10 mouse cellular contexts compared by ENCODE assay signal in the genomic region with DNA sequence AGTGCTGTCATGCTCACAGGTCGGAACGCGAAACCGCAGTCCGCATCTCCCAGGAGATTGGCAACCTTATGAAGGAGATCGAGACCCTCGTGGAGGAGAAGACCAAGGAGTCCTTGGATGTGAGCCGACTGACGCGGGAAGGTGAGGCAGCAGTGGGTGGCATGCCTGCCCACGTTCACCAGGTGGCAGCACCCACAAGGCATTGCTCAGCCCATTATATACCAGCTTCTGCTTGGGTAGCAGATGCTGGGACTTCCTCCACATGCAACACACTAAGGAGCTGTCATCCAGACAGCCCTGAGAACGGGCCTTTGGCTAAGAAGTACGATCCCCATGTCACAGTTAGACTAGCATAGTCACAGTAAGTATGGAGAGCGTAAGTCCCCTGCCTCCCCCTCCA. TPM values are rescaled to one million over a fixed set of nuclear protein-coding genes. Genes with fewer than 3 reads are reported as not detected.
A peak's percentile ranks its signal among the peaks of the same experiment; 100 is the strongest.
DNase-seq lines count a peak whose midpoint lies in the region; ATAC-seq lines count a peak whose summit lies in the region.
"Had no signal": no experiment of that assay in that cellular context is flagged by ENCODE, and none has a peak within 500 bp of the region (broad histone marks: within the 10 kb centered on the region; RNA-seq: fewer than 3 reads in every experiment).

No protein-coding gene starts in this region.

- no peaks in the 10 kb centered on the region for H3K27me3 ChIP-seq in midbrain, embryonic 14.5 days (ENCODE audit: control insufficient read depth, insufficient read depth, low read length)
- H3K27me3 ChIP-seq in midbrain, embryonic 16.5 days (ENCODE audit: control insufficient read depth, insufficient read depth, low read depth, low read length) = no peaks in the 10 kb centered on the region
- no peaks in the 10 kb centered on the region for H3K27me3 ChIP-seq in splenic B cell, adult 2 months (ENCODE audit: control insufficient read depth, insufficient read depth, low read length, poor library complexity, severe bottlenecking)
- H3K27me3 ChIP-seq: embryonic facial prominence, embryonic 12.5 days had no signal

- H3K4me2 ChIP-seq in midbrain, embryonic 14.5 days (ENCODE audit: low read length) = no peak overlapping the region
- no peak overlapping the region for H3K4me2 ChIP-seq in midbrain, embryonic 16.5 days (ENCODE audit: low read length)
- H3K4me2 ChIP-seq: embryonic facial prominence, embryonic 12.5 days had no signal

- H3K27ac ChIP-seq in midbrain, embryonic 14.5 days (replicated peaks; ENCODE audit: low read depth, low read length) = no peak overlapping the region
- no peak overlapping the region for H3K27ac ChIP-seq in midbrain, embryonic 16.5 days (ENCODE audit: low read length)
- H3K27ac ChIP-seq: embryonic facial prominence, embryonic 12.5 days had no signal

- H3K4me1 ChIP-seq in midbrain, embryonic 14.5 days (ENCODE audit: control insufficient read depth, insufficient read depth, low read length) = 0 out of 2 replicates have a peak, but pooled peaks cover 4% of the 10 kb centered on the region
- 0 out of 2 replicates have a peak, but pooled peaks cover 4% of the 10 kb centered on the region for H3K4me1 ChIP-seq in midbrain, embryonic 16.5 days (ENCODE audit: control insufficient read depth, insufficient read depth, low read length)
- H3K4me1 ChIP-seq: embryonic facial prominence, embryonic 12.5 days had no signal

- 92% methylated on average over 14 of the region's 14 CpGs for WGBS in midbrain, embryonic 14.5 days
- WGBS in midbrain, embryonic 16.5 days = 89% methylated on average over 14 of the region's 14 CpGs

- H3K4me3 ChIP-seq in midbrain, embryonic 14.5 days (replicated peaks; ENCODE audit: low read depth, low read length) = no peak overlapping the region
- H3K4me3 ChIP-seq in midbrain, embryonic 16.5 days (ENCODE audit: low read depth, low read length) = no peak overlapping the region
- H3K4me3 ChIP-seq: embryonic facial prominence, embryonic 12.5 days had no signal

- no peak overlapping the region for H3K9ac ChIP-seq in midbrain, embryonic 14.5 days (replicated peaks; ENCODE audit: low read length)
- H3K9ac ChIP-seq in midbrain, embryonic 16.5 days (ENCODE audit: low read depth, low read length) = no peak overlapping the region
- H3K9ac ChIP-seq: embryonic facial prominence, embryonic 12.5 days had no signal

- peak; percentile 68 to 71 for DNase-seq in cerebellum, postnatal 10 days
- no peak for DNase-seq in cerebellum, adult 9-11 months
- peak; percentile 48 for DNase-seq in midbrain, embryonic 14.5 days
- DNase-seq in layer of hippocampus, postnatal 36 days = peak; percentile 37 to 39
- DNase-seq in splenic B cell, adult 2 months (ENCODE audit: low read depth, low spot score) = peak; percentile 18
- no peak for DNase-seq in embryo, embryonic 10.5 days (ENCODE audit: low spot score)
- no peak for DNase-seq in cerebellum, adult 18-20 months

- H3K9me3 ChIP-seq in midbrain, embryonic 14.5 days (ENCODE audit: control insufficient read depth, low read length) = no peaks in the 10 kb centered on the region
- H3K9me3 ChIP-seq in midbrain, embryonic 16.5 days (replicated peaks; ENCODE audit: control insufficient read depth, low read length, poor library complexity, severe bottlenecking) = no peaks in the 10 kb centered on the region
- H3K9me3 ChIP-seq: embryonic facial prominence, embryonic 12.5 days had no signal

- peaks cover 47% of the 10 kb centered on the region for H3K36me3 ChIP-seq in midbrain, embryonic 14.5 days (ENCODE audit: control insufficient read depth, insufficient read depth, low read length)
- H3K36me3 ChIP-seq in midbrain, embryonic 16.5 days (ENCODE audit: control insufficient read depth, insufficient read depth, low read length) = peaks cover 16% of the 10 kb centered on the region
- H3K36me3 ChIP-seq in splenic B cell, adult 2 months (ENCODE audit: control insufficient read depth, insufficient read depth, low read length, poor library complexity, severe bottlenecking) = no peaks in the 10 kb centered on the region

- ATAC-seq in midbrain, embryonic 14.5 days (ENCODE audit: low FRiP score, low TSS enrichment) = no peak
- no peak for ATAC-seq in midbrain, embryonic 16.5 days

RNA-seq across cellular contexts. Expression of a gene that starts 8.9 kb away (rescaled TPM):
- 10.1 TPM in 2 replicates for polyA plus RNA-seq in midbrain, embryonic 14.5 days (2014; fragmentation: Nextera tagmentation; extraction: Ambion mirVana)
- 9.2 and 9.9 TPM in 2 replicates for polyA plus RNA-seq in midbrain, embryonic 16.5 days (2015; fragmentation: Nextera tagmentation; extraction: Ambion mirVana)
- total RNA-seq in layer of hippocampus, postnatal 36 days (2021) = 10 to 100 TPM in 1 of 2 experiments, 1 to 10 TPM in 1; 9.2 to 11.9 TPM

RNA-seq across cellular contexts. Expression of a gene that starts 9.2 kb away (rescaled TPM):
- polyA plus RNA-seq in midbrain, embryonic 14.5 days (2014; fragmentation: Nextera tagmentation; extraction: Ambion mirVana) = 21.1 and 26.0 TPM in 2 replicates
- 22.6 and 26.0 TPM in 2 replicates for polyA plus RNA-seq in midbrain, embryonic 16.5 days (2015; fragmentation: Nextera tagmentation; extraction: Ambion mirVana)
- 10 to 100 TPM; 35.0 TPM for total RNA-seq in layer of hippocampus, postnatal 36 days (2021)

RNA-seq across cellular contexts. Expression of a gene that starts 13.6 kb away (rescaled TPM):
- polyA plus RNA-seq in midbrain, embryonic 14.5 days (2014; fragmentation: Nextera tagmentation; extraction: Ambion mirVana) = 1.4 and 1.8 TPM in 2 replicates
- polyA plus RNA-seq in midbrain, embryonic 16.5 days (2015; fragmentation: Nextera tagmentation; extraction: Ambion mirVana) = 0.63 and 1.6 TPM in 2 replicates
- total RNA-seq in layer of hippocampus, postnatal 36 days (2021) = under 1 TPM; 0.20 to 0.42 TPM
- polyA plus RNA-seq: large intestine, adult 2 months had no signal

RNA-seq across cellular contexts. Expression of a gene that starts 23.6 kb away (rescaled TPM):
- 0.29 and 0.54 TPM in 2 replicates for polyA plus RNA-seq in midbrain, embryonic 14.5 days (2014; fragmentation: Nextera tagmentation; extraction: Ambion mirVana)
- polyA plus RNA-seq in midbrain, embryonic 16.5 days (2015; fragmentation: Nextera tagmentation; extraction: Ambion mirVana) = 0.26 and 0.44 TPM in 2 replicates
- 1 to 10 TPM in 1 of 2 experiments, under 1 TPM in 1; 0.56 to 1.1 TPM for total RNA-seq in layer of hippocampus, postnatal 36 days (2021)
- polyA plus RNA-seq: embryonic facial prominence, embryonic 12.5 days had no signal

RNA-seq across cellular contexts. Expression of a gene that starts 46.6 kb away (rescaled TPM):
- polyA plus RNA-seq in midbrain, embryonic 14.5 days (2014; fragmentation: Nextera tagmentation; extraction: Ambion mirVana) = 253 and 300 TPM in 2 replicates
- polyA plus RNA-seq in midbrain, embryonic 16.5 days (2015; fragmentation: Nextera tagmentation; extraction: Ambion mirVana) = 220 and 230 TPM in 2 replicates
- total RNA-seq in layer of hippocampus, postnatal 36 days (2021) = 10 to 100 TPM; 16.3 to 19.8 TPM

Comparison
In these comparisons a context has a peak if more than half of its experiments do, and no peak if none do; other contexts are left out.
1. DNase-seq: peak in cerebellum, postnatal 10 days (2 of 2), midbrain, embryonic 14.5 days (single experiment), layer of hippocampus, postnatal 36 days (2 of 2) and splenic B cell, adult 2 months (single experiment); none in cerebellum, adult 9-11 months (single experiment), embryo, embryonic 10.5 days (single experiment) and cerebellum, adult 18-20 months (0 of 2).